Mouse (Mus musculus) frontal cortex, adult (tissue): ENCODE measurements around the gene Trio.

ENCODE experiments used
- ATAC-seq: cut with Nextera tagmentation; 2 replicates; pipeline ENCODE4 v1.9.2; 2017; ENCODE audit warnings: mild to moderate bottlenecking, moderate library complexity, mixed read lengths; ENCODE audit not compliant: low TSS enrichment

Gene Trio

GRCm38 (mm10) chr15:28025447-28026166 lies at the start of gene Trio:
Gene Trio, minus strand, starts transcription at chr15:28025848.
- ATAC-seq: peak; percentile 85

DNA sequence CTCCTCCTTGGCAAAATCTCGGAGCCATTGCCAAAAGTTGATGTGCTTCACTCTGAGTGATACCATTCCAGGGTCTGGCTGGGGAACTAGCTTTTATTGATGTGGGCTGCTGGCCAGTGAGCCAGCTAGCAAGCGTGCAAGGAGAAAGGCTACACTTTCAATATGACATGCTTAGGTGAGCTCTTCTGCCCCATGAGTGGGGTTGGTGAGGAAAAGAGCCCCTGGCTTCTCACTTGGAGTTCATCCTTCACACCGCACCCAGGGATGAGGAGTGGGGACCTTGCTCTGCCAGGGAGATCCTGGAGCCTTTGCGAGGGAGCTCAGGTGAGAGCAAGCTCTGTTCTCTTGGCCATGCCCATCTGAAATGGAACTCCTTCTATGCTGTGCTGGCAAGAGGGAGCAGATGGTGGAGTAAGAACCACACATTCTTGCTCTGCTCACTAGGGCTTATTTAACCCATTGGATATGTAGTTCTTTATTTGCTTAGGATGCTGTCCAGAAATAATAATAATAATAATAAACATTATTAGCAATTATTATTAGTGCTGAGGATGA lies 48.8 kb upstream of the Trio start:
- ATAC-seq: no peak

DNA sequence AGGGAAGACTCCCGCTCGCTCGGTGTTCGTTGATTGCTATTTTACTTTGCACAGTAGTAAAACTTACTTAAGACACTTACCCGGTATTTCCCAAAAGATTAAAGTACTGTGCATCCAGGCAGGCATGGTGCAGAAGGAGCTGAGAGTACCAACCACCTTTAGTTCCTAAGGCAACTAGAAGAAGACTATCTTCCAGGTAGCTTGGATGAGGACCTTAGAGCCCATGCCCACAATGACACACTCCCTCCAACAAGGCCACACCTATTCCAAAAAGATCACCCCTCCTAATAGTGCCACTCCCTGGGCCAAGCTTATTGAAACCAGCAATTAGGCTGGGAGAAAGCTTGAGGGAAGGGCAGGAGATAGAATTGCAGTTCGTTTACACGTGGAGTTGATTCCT lies 46.0 kb upstream of the Trio start:
- ATAC-seq: no peak

- peak; percentile 27; the same call in 1 of the 2 replicates for ATAC-seq
Measured at GRCm38 (mm10) chr15:28070771-28071419, 45.2 kb upstream of the Trio start.

DNA sequence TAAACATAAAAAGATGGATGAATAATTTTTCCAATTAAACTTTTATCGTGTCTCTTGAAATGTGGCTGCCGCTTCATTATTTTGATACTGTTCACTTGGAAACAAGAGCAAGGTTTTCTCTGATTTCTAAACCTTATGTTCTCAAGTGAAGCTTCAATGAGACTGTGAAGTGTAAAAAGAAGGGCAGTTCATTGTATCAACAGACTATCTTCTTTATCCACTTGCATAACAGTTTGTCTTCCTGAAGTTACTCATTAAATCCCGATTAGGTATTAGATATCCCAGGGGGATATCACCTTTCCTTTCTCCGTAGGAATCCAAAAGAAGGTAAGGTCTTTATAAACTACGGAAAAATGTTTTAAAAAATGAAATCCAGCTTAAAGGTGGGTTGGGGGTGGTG lies 44.6 kb upstream of the Trio start:
- no peak for ATAC-seq

- peak; percentile 74; the same call in 1 of the 2 replicates for ATAC-seq
Measured at GRCm38 (mm10) chr15:28067373-28067772, 41.7 kb upstream of the Trio start.

GRCm38 (mm10) chr15:28066468-28066867 lies 40.8 kb upstream of the Trio start:
- no peak for ATAC-seq

- ATAC-seq: no peak
Measured at GRCm38 (mm10) chr15:28065572-28065971, 39.9 kb upstream of the Trio start.

DNA sequence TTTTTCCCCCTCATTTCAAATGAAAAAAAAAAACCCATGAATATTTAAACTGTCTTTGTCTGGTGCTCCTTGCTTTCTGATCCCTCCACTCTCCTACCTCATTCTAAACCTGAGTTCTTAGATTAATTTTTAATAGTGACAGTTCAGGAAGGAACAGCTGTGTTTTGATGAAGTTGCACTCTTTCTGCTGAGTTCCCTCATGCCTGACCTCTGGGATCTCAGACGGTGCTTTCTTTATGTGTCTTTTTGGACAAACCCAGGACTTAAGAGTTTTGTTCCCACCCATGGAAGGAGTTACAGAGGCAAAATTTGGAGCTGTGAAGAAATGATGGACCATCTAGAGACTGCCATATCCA lies 39.1 kb upstream of the Trio start:
- ATAC-seq: no peak

GRCm38 (mm10) chr15:28064081-28064732 lies 38.6 kb upstream of the Trio start:
- no peak for ATAC-seq

DNA sequence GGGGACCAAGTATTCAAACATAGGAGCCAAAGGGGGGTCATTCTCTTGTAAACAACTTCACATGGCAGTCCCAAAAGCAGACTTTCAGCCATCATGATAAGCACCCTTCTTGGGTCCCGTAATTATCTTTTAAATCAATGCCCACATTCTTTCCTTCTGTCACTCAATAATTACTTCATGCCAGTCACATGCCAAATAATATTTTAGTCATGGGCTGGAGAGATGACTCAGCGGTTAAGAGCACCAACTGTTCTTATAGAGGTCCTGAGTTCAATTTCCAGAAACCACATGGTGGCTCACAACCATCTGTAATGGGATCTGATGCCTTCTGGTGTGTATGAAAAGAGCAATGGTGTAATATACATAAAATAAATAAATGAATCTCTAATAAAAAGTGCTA lies 37.8 kb upstream of the Trio start:
- no peak for ATAC-seq

GRCm38 (mm10) chr15:28062016-28062415 lies 36.4 kb upstream of the Trio start:
- no peak for ATAC-seq

GRCm38 (mm10) chr15:28060977-28061376 lies 35.3 kb upstream of the Trio start:
- no peak for ATAC-seq

DNA sequence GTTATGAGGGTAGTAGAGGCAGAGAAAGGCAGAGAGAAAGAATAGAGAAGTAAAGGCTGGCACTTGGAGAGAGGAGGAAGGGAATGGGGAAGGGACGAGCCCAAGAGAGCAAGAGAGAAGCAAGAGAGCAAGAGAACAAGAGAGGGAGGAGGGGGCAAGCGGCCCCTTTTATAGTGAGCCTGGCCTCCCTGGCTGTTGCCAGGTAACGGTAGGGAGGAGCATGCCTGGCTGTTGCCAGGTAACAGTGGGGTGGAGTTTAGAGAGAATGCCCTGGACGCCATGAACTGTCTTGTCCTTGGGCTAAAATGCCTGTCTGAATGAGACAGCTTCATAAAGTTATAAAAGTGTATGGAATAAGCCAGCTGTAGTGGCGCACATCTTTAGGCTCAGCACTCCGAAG lies 34.8 kb upstream of the Trio start:
- ATAC-seq: no peak

DNA sequence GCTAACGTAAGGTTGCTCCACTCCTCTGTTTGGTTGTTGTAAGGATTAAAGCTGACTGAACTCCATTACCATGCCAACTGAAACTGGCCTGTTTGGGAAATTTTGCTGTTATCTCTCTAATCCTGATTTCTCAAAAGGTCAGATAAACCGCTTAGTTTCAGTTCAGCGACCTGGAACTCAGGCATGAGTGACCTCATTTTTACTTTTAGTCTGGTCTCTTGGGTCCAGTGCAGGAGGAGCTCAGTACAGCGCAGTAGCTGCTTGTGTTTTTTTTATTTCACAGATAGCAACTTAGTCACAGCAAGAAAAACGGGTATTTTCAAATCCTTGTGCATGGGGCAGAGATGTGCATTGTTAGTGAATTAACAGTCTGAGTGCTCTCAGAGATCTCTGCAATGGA lies 31.9 kb upstream of the Trio start:
- no peak for ATAC-seq

GRCm38 (mm10) chr15:28054731-28055130 lies 29.1 kb upstream of the Trio start:
- no peak for ATAC-seq

DNA sequence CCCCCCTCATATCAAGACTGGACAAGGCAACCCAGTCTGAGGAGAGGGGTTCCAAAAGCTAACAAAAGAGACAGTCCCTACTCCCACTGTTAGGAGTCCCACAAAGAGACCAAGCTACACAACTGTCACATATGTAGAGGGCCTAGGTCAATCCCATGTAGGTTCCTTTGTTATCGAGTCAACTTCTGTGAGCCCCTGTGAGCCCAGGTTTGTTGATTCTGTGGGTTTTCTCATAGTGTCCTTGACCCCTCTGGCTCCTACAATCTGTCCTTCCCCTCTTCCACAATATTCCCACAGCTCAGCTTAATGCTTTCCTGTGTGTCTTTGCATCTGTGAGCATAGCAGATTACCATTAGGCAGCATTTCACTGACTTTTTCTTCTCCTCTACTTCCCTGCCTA lies 28.5 kb upstream of the Trio start:
- ATAC-seq: no peak

- ATAC-seq: no peak
Measured at GRCm38 (mm10) chr15:28053226-28053625, 27.6 kb upstream of the Trio start.

DNA sequence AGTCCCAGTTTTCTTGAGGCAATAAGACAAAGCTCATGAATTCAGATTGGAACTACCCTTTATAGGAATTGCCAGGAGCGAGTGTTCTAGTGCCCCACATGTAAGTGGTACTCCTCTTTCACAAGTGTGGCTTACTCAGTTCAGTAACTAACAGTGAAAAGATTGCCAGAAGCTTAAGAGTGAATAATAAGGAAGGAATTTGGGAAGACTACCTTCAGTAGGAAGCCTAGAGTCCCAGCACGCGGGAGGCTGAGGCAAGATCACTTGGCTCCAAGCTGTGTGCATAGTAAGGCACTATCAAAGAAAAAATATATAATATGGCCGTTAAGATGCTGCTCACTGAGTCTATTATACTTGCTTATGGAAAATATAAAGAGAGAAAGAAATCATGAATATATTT lies 26.2 kb upstream of the Trio start:
- ATAC-seq: no peak

DNA sequence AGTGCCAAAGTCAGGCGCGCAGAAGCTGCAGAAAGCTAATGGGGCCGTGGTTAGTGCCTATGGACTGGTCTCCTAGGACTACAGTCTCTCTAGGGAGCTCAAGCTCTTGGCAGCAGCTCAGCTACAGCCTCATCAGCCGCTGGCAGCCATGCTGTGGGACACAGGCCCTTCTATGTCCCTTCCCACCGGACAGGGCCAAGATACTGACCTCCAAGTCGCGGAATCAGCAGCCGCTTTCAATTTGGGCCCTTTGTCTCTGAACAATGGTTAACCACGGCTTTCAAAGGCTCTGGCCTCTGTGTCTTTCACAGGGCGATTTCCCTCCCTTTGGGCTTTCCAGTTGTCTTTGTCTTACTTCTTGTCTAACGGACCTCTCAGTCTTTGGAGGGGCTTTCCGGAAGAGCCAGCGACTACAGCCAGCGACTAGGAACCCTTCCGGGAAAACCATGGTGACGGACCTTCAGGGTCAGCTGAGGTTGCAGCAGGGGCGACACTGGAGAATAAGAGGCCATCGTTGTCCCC lies 25.5 kb upstream of the Trio start:
- peak; percentile 27; the same call in 1 of the 2 replicates for ATAC-seq

DNA sequence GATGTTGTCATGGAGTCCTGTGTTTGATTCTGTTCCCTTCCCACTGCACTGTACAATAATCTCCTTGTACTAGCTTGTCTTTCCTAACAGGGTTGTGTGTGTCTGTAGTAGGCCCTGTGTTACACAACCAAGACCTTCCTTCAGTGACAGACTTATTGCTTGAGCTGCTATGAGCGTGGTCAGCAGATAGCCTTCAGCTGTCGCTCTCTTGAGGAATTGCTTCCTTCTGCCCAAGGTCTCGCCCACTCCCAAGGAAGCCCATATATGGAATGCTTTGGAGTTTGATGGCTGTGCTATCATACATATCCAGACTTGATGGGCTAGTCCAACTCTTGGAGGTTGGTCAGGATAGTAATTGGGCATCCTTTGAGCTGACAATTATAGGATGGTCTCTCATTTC lies 22.1 kb upstream of the Trio start:
- no peak for ATAC-seq

GRCm38 (mm10) chr15:28041158-28041865 lies 15.7 kb upstream of the Trio start:
- peak; percentile 45; the same call in 1 of the 2 replicates for ATAC-seq
